Mouse (Mus musculus) spleen, adult 2 months (tissue): ENCODE results near the gene Fam19a2.

Experiments
- CTCF ChIP-seq: fragments of 200-500 bp; IDR thresholded peaks from 2 replicates; pipeline ENCODE4 v1.5.1; 2011; ENCODE audit warnings: mild to moderate bottlenecking, inconsistent platforms; ENCODE audit not compliant: insufficient read depth, insufficient read length, insufficient replicate concordance; ENCODE audit errors: extremely low read depth
- POLR2A ChIP-seq: fragments of 200-500 bp; IDR thresholded peaks from 2 replicates; pipeline ENCODE4 v1.6.1; 2011; ENCODE audit warnings: low read depth, low read length, inconsistent platforms

DNA sequence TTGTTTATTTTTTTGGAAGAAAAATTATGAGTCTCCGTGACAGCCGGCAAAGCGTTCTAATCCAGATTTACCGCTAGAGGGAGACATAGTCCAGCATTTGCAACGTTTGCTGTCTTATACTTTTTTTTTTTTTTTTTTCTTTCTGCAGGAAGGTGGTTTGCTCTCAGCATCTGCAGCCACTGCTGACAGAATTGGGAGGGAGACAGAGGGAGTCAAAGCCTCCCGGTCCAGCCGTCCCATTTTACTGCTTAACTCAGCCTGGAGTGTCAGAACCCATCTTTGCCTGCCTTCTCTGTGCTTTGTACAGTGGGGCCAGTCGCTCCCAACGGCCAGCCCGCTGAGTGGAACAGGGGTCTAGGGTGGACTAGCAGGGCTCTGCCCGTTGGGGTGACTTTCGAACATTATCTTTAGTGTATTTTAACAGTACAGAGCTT lies at the start of gene Fam19a2:
- TF ChIP-seq POLR2A (no peak), CTCF (peak; percentile 46; the same call in 1 of the 2 replicates)
